Mouse (Mus musculus): ENCODE data around the gene Mycn. TPM values are rescaled to one million over a fixed set of nuclear protein-coding genes. Genes with fewer than 3 reads are reported as not detected.

Gene Mycn
- polyA plus RNA-seq, 1 experiment from 2014 or later: 63.9 TPM

DNA sequence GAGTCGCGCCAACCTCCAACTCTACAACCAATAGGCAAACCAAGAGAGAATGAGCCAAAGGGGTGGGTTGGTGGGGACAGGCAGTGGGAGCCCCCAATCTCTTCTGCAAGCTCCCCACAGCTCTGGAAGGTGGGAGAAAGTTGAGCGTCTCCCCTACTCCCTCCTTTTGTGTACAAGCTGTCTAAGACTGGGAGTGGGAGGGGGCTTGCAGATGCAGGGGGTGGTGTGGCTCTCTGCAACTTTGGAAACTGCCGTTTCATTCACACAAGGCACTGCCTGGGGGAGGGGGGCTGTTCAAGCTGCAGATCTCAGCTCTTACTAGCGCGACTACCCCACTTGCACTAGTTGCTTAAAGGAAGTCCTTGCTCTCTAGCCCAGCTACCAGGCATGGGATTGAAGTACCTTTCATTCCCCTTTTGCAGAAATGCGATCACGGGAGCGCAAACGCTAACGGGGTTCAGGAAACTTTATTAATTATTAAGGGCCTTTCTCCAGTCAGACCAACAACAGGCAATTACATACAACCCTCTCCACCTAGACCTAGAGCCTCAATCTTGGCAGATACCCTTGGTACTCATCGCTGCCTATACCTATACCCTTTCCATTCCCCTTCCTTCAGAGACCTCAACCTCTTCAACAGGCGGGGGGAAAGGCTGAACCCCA lies 1.1 kb downstream of the Mycn start:
- Histone ChIP-seq H3K27me3 (no peaks in the 10 kb centered on the region), H3K36me3 (peaks cover 24% of the 10 kb centered on the region), H3K27ac (peak overlapping the region; percentile 98), H3K9me3 (no peaks in the 10 kb centered on the region), H3K4me3 (peak overlapping the region; percentile 84), H3K9ac (peak overlapping the region; percentile 96), H3K4me2 (peak overlapping the region; percentile 97), H3K4me1 (replicated peaks) (peaks cover 37% of the 10 kb centered on the region)
- no peak for ATAC-seq (ENCODE audit: low FRiP score)
- 0% methylated on average over 13 of the region's 13 CpGs for WGBS

DNA sequence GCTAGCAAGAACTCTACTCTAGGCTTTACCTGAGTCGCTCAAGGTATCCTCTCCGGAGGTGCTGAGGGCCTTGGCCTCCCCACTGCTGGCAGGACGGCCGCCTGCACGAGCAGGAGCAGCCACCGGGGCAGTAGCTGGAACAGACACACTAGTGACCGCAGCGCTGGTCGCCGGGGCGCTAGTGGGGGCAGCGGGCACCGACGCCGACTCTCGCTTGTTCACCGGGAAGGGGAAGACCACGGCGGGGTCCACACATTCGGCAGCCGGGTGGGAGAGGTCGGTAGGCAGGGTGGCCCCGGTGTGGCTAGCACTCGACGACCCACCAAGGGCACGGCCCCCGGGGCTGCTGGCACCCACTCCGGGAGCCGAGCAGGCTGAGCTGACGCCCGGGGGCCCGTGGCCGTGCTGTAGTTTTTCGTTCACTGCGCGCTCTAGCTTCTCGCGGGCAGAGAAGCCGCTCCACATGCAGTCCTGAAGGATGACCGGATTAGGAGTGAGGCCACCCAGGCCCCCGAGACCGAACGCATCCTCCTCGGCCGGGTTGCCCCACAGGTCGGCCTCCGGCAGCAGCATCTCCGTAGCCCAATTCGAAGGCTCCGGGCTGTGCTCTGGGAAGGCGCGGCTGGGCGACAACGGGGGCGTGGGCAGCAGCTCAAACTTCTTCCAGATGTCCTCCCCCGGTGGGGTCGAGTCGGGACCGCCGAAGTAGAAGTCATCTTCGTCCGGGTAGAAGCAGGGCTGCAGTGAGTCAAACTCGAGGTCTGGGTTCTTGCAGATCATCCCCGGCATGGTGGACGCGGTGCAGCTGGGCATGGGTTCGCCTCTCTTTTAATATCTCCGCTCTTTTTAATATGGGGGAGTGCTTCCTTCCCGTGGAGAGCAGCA lies 1.9 kb downstream of the Mycn start:
- peak overlapping the region; percentile 97 for H3K4me2 ChIP-seq
- no peaks in the 10 kb centered on the region for H3K9me3 ChIP-seq
- peak overlapping the region; percentile 84 for H3K4me3 ChIP-seq
- peaks cover 37% of the 10 kb centered on the region for H3K4me1 ChIP-seq (replicated peaks)
- WGBS: under 1% methylated on average over 68 of the region's 69 CpGs
- no peaks in the 10 kb centered on the region for H3K27me3 ChIP-seq
- peak overlapping the region; percentile 96 for H3K9ac ChIP-seq
- peaks cover 31% of the 10 kb centered on the region for H3K36me3 ChIP-seq
- no peak for ATAC-seq (ENCODE audit: low FRiP score)
- H3K27ac ChIP-seq: peak overlapping the region; percentile 98

DNA sequence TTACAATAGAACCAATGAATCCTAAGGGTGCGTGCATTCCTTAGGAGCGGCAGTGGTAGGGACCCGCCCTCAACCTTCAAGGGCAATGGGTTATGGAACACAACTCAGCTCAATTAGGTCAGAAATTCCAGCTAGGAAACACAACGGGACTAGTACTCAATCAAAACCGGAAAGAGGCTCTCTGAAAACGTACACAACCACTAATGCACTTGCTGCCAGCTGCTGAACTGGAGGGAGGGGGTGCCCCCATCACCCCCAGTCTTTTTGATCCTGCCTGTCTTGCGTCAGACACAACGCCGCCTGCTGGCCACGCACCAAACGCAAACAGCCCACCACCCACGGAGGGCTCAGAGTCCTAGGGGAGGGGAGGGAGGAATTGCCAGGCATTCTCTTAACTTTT lies 2.9 kb downstream of the Mycn start:
- Histone ChIP-seq H3K27ac (peak overlapping the region; percentile 98), H3K27me3 (no peaks in the 10 kb centered on the region), H3K9ac (peak overlapping the region; percentile 96), H3K4me1 (replicated peaks) (peaks cover 37% of the 10 kb centered on the region), H3K4me2 (peak overlapping the region; percentile 97), H3K36me3 (peaks cover 39% of the 10 kb centered on the region), H3K4me3 (peak overlapping the region; percentile 84), H3K9me3 (no peaks in the 10 kb centered on the region)
- under 1% methylated on average over 12 of the region's 12 CpGs for WGBS
- ATAC-seq (ENCODE audit: low FRiP score): no peak

GRCm38 (mm10) chr12:12938361-12938760 lies 3.4 kb downstream of the Mycn start:
- peaks cover 36% of the 10 kb centered on the region for H3K4me1 ChIP-seq (replicated peaks)
- no peaks in the 10 kb centered on the region for H3K9me3 ChIP-seq
- H3K4me2 ChIP-seq: peak overlapping the region; percentile 97
- ATAC-seq (ENCODE audit: low FRiP score): no peak
- peak overlapping the region; percentile 98 for H3K27ac ChIP-seq
- peak overlapping the region; percentile 84 for H3K4me3 ChIP-seq
- H3K36me3 ChIP-seq: peaks cover 39% of the 10 kb centered on the region
- no peaks in the 10 kb centered on the region for H3K27me3 ChIP-seq
- WGBS: 1% methylated on average over 7 of the region's 7 CpGs
- H3K9ac ChIP-seq: peak overlapping the region; percentile 96

DNA sequence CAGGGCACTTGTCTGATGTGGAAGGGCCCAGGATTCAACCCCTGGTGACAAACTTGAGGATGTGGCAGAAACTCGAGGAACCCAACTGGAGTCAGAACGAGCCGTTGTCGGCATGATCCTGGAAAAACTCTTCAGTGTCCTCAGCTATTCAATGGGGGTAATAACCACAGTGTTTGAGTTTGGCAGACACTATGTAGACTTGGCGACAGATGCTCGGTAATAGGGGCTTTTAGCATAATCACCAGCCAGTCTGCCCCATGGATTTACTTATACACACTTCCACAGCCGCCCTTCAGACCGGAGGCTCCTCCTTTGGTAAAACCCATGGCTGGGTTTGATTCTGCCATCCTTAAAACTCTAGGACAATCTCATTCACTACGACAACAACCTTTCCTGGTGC lies 4.0 kb downstream of the Mycn start:
- H3K4me2 ChIP-seq: peak overlapping the region; percentile 97
- ATAC-seq (ENCODE audit: low FRiP score): no peak
- peak overlapping the region; percentile 96 for H3K9ac ChIP-seq
- no peaks in the 10 kb centered on the region for H3K27me3 ChIP-seq
- H3K4me1 ChIP-seq (replicated peaks): peaks cover 30% of the 10 kb centered on the region
- H3K9me3 ChIP-seq: no peaks in the 10 kb centered on the region
- 12% methylated on average over 9 of the region's 9 CpGs for WGBS
- H3K27ac ChIP-seq: peak overlapping the region; percentile 98
- H3K4me3 ChIP-seq: peak overlapping the region; percentile 84
- peaks cover 39% of the 10 kb centered on the region for H3K36me3 ChIP-seq

DNA sequence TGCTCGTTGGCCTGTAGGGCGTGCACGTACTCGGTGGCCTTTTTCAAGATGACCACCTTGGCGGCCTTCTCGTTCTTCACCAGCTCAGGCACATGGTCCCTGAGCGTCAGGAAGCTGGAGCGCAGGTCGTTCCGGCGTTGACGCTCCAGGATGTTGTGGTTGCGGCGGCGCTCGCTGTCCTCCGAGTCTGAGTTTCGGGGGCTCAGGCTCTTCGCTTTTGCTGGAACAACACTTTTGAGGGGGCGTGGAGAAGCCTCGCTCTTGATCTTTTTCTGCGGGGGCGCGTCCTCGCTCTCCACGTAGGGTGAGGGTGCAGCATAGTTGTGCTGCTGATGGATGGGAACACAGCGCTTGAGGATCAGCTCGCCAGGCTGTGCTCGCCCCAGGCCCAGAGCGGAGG lies 4.6 kb downstream of the Mycn start:
- Histone ChIP-seq H3K27ac (peak overlapping the region; percentile 98; the same call in 1 of the 2 replicates), H3K4me2 (peak overlapping the region; percentile 97), H3K27me3 (no peaks in the 10 kb centered on the region), H3K4me3 (peak overlapping the region; percentile 84), H3K36me3 (peaks cover 39% of the 10 kb centered on the region), H3K9ac (peak overlapping the region; percentile 96), H3K4me1 (replicated peaks) (peaks cover 29% of the 10 kb centered on the region), H3K9me3 (no peaks in the 10 kb centered on the region)
- WGBS: 77% methylated on average over 30 of the region's 30 CpGs
- ATAC-seq (ENCODE audit: low FRiP score): no peak

DNA sequence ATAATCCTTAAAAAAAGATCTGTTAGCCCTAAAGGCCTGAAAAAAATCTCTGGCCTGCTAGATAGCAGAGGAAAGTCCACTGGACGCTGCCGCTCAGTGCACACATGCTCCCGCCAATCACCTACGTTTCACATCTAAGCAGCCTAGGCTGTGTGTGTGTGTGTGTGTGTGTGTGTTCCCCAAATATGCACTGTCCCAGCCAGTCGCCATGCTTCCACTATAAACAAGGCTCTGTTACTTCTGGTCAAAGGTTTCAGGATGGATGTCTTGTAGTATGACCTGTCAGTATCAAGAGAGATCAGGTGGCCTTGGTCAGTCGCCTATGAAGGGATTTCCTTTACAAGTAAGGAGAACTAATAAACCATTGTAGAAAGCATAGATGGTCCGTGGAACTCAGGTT lies 9.5 kb downstream of the Mycn start:
- Histone ChIP-seq H3K9ac (no peak overlapping the region), H3K27me3 (no peaks in the 10 kb centered on the region), H3K27ac (no peak overlapping the region), H3K4me3 (no peak overlapping the region), H3K4me2 (no peak overlapping the region), H3K9me3 (no peaks in the 10 kb centered on the region), H3K36me3 (peaks cover 28% of the 10 kb centered on the region), H3K4me1 (replicated peaks) (peaks cover 9% of the 10 kb centered on the region)
- 77% methylated on average over 7 of the region's 7 CpGs for WGBS
- no peak for ATAC-seq (ENCODE audit: low FRiP score)

- 61% methylated on average over 3 of the region's 3 CpGs for WGBS
- Histone ChIP-seq H3K27me3 (no peaks in the 10 kb centered on the region), H3K9ac (no peak overlapping the region), H3K4me2 (no peak overlapping the region), H3K36me3 (no peaks in the 10 kb centered on the region), H3K4me1 (replicated peaks) (no peaks in the 10 kb centered on the region), H3K27ac (no peak overlapping the region), H3K9me3 (no peaks in the 10 kb centered on the region), H3K4me3 (no peak overlapping the region)
- ATAC-seq (ENCODE audit: low FRiP score): no peak
Measured at GRCm38 (mm10) chr12:12928239-12928638, 13.5 kb downstream of the Mycn start.

DNA sequence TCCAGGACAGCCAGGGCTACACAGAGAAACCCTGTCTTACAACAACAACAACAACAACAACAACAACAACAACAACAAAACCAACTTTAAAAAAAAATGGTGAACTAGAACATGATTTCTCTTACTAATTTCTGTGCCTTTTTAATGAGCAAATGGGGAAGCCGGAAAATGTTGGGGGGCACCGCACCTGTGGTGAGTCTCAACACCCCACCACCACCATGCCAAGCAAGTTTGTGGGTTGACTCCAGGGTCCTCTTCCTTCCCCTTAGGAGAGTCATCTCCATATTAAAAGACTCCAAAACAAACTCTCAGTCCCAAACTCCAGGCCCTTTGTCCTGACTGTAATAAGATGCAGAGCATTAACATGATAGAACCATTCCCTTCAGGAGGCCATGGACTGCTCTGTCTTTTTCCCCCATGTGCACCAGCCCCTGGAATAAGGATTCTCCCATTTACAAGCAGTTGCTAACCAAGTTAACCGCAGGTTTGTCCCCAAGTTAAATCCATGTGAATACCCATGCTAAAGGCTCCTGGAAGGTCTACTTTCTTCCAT lies 14.7 kb downstream of the Mycn start:
- Histone ChIP-seq H3K9ac (no peak overlapping the region), H3K27ac (no peak overlapping the region), H3K36me3 (no peaks in the 10 kb centered on the region), H3K4me3 (no peak overlapping the region), H3K4me1 (replicated peaks) (no peaks in the 10 kb centered on the region), H3K4me2 (no peak overlapping the region), H3K9me3 (no peaks in the 10 kb centered on the region), H3K27me3 (no peaks in the 10 kb centered on the region)
- no peak for ATAC-seq (ENCODE audit: low FRiP score)
- WGBS: 42% methylated on average over 3 of the region's 3 CpGs

DNA sequence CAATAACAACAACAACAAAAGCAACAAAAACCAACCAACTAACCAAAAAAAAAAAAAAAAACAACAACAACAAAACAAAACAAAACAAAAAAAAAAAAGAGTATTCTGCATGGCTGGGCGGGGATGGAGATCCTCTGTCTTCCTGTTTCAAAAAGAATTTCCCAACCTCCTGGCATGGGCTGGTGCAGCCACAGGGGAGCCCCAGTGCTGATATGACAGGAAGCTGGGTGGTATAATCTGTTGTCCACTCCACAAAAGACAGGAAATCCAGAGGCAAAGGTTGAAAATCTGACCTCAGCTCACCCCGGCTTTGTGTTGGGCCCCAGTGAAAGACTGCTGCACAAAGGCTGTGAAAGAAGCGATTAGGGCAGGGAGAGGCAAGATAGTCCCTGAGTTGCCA lies 17.3 kb downstream of the Mycn start:
- peaks cover 5% of the 10 kb centered on the region; the same call in 1 of the 2 replicates for H3K4me1 ChIP-seq (replicated peaks)
- no peaks in the 10 kb centered on the region for H3K27me3 ChIP-seq
- H3K27ac ChIP-seq: no peak overlapping the region
- no peaks in the 10 kb centered on the region for H3K36me3 ChIP-seq
- no peak overlapping the region for H3K9ac ChIP-seq
- 53% methylated on average over 3 of the region's 3 CpGs for WGBS
- H3K4me3 ChIP-seq: no peak overlapping the region
- H3K9me3 ChIP-seq: no peaks in the 10 kb centered on the region
- no peak overlapping the region for H3K4me2 ChIP-seq
- ATAC-seq (ENCODE audit: low FRiP score): no peak

DNA sequence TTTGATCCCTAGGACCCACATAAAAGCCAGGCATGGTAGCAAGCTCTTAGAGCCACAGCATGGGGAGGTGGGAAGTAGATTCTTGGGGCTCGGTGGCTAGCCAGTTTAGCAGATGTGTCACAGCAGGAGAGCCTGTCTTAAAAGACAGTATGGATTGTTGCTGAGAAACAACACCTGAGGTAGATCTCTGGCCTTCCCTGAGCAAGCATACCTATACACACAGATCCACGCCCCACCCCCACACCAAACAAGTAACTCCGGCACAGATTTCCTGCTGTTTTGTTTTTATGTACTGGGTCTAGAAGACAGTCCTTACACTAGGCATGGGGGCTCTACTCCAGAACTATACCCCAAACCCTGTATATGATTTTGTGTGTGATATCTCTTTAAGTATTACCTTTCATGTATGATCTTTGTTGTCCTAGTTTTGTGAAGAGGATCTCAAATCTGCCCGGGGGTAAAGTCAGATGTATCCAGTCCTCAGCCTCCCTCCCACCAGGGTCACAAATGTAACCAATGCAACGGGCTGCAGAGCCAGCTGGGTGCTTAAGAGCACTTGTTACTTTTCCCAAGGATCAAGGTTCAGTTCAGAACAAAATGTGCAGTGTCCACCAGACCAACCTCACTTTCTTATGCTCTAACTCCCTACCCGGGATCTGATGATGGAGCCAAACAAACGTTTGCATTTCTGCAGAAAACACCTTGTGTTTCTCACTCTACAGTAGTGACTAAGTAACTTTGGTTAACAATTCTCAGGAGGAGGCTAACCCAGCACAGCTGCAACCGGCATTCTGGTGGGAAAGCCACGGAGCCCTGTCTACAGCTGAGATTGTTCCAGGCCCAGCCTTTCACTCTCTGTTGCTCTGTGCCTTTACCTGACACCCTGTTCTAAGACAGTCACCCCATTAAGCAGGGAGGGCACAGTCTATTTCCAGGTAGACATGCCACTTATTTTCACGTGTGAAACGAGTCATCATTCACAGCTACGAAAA lies 21.3 kb downstream of the Mycn start:
- Histone ChIP-seq H3K27ac (no peak overlapping the region), H3K9ac (no peak overlapping the region), H3K36me3 (no peaks in the 10 kb centered on the region), H3K4me2 (no peak overlapping the region), H3K9me3 (no peaks in the 10 kb centered on the region), H3K4me3 (no peak overlapping the region), H3K4me1 (replicated peaks) (peaks cover 5% of the 10 kb centered on the region; the same call in 1 of the 2 replicates), H3K27me3 (no peaks in the 10 kb centered on the region)
- WGBS: 33% methylated on average over 12 of the region's 12 CpGs
- no peak for ATAC-seq (ENCODE audit: low FRiP score)

Measured in hindbrain, embryonic 13.5 days (tissue).